Mouse (Mus musculus) stomach, postnatal 0 days (tissue): ENCODE data around the gene Yjefn3. TPM values are rescaled to one million over a fixed set of nuclear protein-coding genes. Genes with fewer than 3 reads are reported as not detected.

ENCODE experiments used
- ATAC-seq: fragments of 200-750 bp; cut with Nextera tagmentation; 2 replicates; pipeline ENCODE4 v1.8.0; 2017; ENCODE audit not compliant: low FRiP score, low TSS enrichment
- DNase-seq: peaks from one replicate; pipeline ENCODE4 v3.0.0-alpha.2; 2016; ENCODE audit warnings: low spot score
- H3K27ac ChIP-seq: fragments of 300-500 bp; sonication (generic); replicated peaks from 2 replicates; pipeline ENCODE4 v1.5.1; 2014; ENCODE audit warnings: mild to moderate bottlenecking, control low read depth
- H3K27me3 ChIP-seq: fragments of 300-500 bp; sonication (generic); 2 replicates; pipeline ENCODE4 v1.6.1; 2014; ENCODE audit warnings: low read length; ENCODE audit not compliant: control insufficient read depth, insufficient read depth
- H3K36me3 ChIP-seq: fragments of 300-500 bp; sonication (generic); 2 replicates; pipeline ENCODE4 v1.6.1; 2014; ENCODE audit warnings: low read length, mixed read lengths; ENCODE audit not compliant: control insufficient read depth, insufficient read depth
- H3K4me1 ChIP-seq: fragments of 300-500 bp; sonication (generic); replicated peaks from 2 replicates; pipeline ENCODE4 v1.6.1; 2014; ENCODE audit warnings: antibody characterized with exemption; ENCODE audit not compliant: control insufficient read depth, insufficient read depth
- H3K4me2 ChIP-seq: fragments of 300-500 bp; sonication (generic); replicated peaks from 2 replicates; pipeline ENCODE4 v1.6.1; 2014; ENCODE audit warnings: low read depth, mild to moderate bottlenecking, control low read depth, moderate library complexity
- H3K4me3 ChIP-seq: fragments of 300-500 bp; sonication (generic); 2 replicates; pipeline ENCODE4 v1.5.1; 2014; ENCODE audit warnings: low read depth, low read length, control low read depth
- H3K9ac ChIP-seq: fragments of 300-500 bp; sonication (generic); 2 replicates; pipeline ENCODE4 v1.6.1; 2014; ENCODE audit warnings: mild to moderate bottlenecking, low read length, control low read depth, mixed read lengths
- H3K9me3 ChIP-seq: fragments of 300-500 bp; sonication (generic); 2 replicates; pipeline ENCODE4 v1.6.1; 2016; ENCODE audit warnings: low read length; ENCODE audit not compliant: control insufficient read depth
- CTCF ChIP-seq: IDR thresholded peaks from 2 replicates; pipeline ENCODE4 v1.5.1; 2016; ENCODE audit warnings: antibody characterized with exemption, low read depth, mild to moderate bottlenecking, moderate library complexity
- EP300 ChIP-seq: optimal IDR thresholded peaks from 2 replicates; pipeline ENCODE3; 2016; ENCODE audit warnings: antibody characterized with exemption
- WGBS: fragments of 180-500 bp; shearing (Covaris S2); extraction: QIAGEN DNeasy Blood & Tissue Kit; methylation state at CpG from one replicate; pipeline ENCODE4 v1.1.7; 2014; 5-methylcytosine and 5-hydroxymethylcytosine counted together
- polyA plus RNA-seq: library from polyadenylated mRNA; unstranded; fragments of >200 nt; fragmentation: Nextera tagmentation; extraction: Ambion mirVana; gene quantifications from 2 replicates; pipeline ENCODE4 v1.2.1, GENCODE M21; 2015

Gene Yjefn3
- polyA plus RNA-seq, 1 experiment from 2014 or later: 1.6 TPM

DNA sequence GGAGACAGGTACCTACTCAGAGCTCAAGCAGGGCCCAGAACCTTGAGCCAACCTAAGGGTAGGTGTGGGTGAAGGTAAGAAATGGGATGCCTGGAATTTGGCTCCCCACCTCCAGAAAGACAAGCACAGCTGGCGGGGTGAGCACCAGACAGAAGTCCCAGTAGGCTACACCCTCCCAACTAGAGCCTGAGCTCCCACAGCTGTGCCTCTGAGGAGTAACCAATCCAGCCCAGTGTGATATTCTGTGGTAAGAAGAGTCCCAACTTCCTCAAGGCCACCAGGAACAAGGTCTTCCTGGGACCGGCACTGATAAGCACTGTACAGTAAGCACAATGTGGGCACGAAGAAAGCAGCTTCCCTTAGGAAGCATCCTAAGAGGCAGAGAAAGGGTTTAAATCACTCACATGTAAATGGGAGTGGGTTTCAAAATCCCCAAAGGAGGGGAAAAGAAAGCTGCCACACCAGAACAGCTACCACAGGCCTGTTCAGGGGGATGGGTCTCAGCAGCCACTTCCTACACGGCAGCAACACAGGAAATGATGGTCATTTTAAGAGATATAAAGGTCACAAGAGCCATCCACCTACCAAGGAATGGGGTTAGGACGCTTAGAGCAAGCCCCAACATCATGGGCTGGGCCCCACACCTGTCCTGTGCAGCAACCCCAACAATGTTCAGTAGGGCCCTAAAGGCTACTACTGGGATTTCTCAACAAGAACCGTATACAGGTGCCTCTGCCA is 35.9 kb upstream of the Yjefn3 start:
- H3K27ac ChIP-seq: peak overlapping the region; percentile 35
- DNase-seq (no peak), ATAC-seq (no peak)
- H3K4me3 ChIP-seq: no peak overlapping the region
- TF ChIP-seq CTCF (no peak), EP300 (no peak)
- H3K36me3 ChIP-seq: 0 out of 2 replicates have a peak, but pooled peaks cover 3% of the 10 kb centered on the region
- H3K9ac ChIP-seq: no peak overlapping the region
- H3K9me3 ChIP-seq: no peaks in the 10 kb centered on the region
- no peaks in the 10 kb centered on the region for H3K27me3 ChIP-seq
- 69% methylated on average over 6 of the region's 6 CpGs for WGBS
- H3K4me1 ChIP-seq: 0 out of 2 replicates have a peak, but pooled peaks cover 2% of the 10 kb centered on the region
- no peak overlapping the region for H3K4me2 ChIP-seq

DNA sequence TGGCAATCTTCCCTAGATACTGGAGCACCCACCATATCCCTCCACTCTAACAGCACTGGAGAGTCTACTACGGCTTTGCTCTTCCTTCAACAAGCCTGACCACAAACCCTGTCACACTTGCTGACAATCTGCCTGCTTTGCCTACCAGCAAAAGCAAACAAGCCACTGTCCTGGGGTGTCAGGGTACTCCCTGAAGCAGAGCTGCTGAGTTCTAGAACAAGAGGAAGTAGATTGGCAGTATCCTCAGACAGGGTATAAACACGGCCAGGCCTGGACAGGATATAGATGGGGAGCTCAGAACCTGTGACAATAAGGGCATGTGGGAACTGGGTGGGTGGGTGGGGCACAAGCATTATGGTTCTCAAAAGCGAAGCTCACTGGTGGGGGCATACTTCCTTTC is 35.0 kb upstream of the Yjefn3 start:
- no peak overlapping the region for H3K9ac ChIP-seq
- TF ChIP-seq EP300 (no peak), CTCF (no peak)
- no peaks in the 10 kb centered on the region for H3K36me3 ChIP-seq
- no peak overlapping the region for H3K27ac ChIP-seq
- WGBS: 68% methylated on average over 3 of the region's 3 CpGs
- no peaks in the 10 kb centered on the region for H3K9me3 ChIP-seq
- no peak for ATAC-seq
- no peaks in the 10 kb centered on the region for H3K27me3 ChIP-seq
- H3K4me1 ChIP-seq: 0 out of 2 replicates have a peak, but pooled peaks cover 2% of the 10 kb centered on the region
- no peak overlapping the region for H3K4me2 ChIP-seq
- DNase-seq: no peak
- H3K4me3 ChIP-seq: no peak overlapping the region

DNA sequence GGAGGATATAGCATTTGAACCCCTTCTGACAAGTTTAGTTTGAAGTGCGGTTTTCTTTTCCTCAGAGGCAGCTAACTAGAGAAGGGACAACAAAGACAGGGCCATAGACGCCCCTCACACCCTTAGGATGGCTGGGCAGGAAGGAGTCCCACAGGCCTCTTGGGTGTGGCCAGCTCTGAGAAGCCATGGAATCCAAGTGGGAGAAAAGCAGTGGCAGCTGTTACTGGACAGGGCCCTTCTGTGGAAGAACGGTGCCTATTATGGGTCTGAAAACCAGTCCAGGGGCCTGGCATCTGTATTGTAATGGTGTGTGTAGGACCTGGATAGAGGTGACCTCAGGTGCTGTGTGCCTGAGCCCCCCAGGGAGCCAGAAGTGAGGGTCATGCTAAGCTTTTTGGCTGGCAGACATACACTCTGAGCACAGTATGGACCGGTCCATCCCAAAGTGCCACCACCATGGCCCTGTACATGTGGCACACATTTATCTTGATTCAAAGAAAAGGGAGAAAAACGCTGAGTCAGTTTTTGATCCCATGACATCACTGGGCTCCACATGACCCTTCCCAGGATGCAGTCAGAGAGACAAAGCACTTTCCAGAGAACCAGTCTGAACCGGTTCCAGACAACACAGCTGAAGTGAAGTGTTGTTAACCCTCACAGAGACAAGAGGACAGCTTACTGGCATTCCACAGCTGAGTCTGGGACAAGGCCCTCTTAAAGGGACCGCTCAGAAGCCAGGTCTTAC is 33.7 kb upstream of the Yjefn3 start:
- Histone ChIP-seq H3K9me3 (no peaks in the 10 kb centered on the region), H3K27ac (peak overlapping the region; percentile 63), H3K4me3 (no peak overlapping the region), H3K4me1 (0 out of 2 replicates have a peak, but pooled peaks cover 2% of the 10 kb centered on the region), H3K4me2 (no peak overlapping the region), H3K36me3 (no peaks in the 10 kb centered on the region), H3K9ac (0 out of 2 replicates have a peak overlapping the region, but pooled peaks have one; percentile 9), H3K27me3 (no peaks in the 10 kb centered on the region)
- ATAC-seq (peak; percentile 86), DNase-seq (peak; percentile 50)
- TF ChIP-seq CTCF (no peak), EP300 (no peak)
- WGBS: 44% methylated on average over 7 of the region's 7 CpGs

DNA sequence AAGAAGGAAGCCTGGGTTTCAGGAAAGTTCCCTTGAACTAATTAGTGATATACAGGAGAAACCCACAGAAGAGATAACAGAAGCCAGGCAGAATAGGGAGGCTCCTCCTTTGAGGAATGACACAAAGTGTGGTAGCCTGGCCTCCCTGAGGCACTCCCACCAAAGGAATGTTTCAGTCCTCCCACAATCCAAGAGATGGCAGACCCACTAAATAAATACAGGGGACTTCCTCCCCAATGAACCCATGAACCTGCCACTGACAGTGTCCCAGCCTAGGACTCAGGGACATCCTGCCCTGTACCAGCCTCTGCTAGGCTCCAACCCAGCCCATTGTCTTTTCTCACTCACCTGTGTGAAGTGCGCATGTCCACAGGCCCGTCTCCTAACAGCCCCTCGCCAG is 32.9 kb upstream of the Yjefn3 start:
- H3K27ac ChIP-seq: peak overlapping the region; percentile 63
- H3K4me2 ChIP-seq: no peak overlapping the region
- peak; percentile 50 for ATAC-seq
- no peak overlapping the region for H3K9ac ChIP-seq
- H3K4me1 ChIP-seq: 0 out of 2 replicates have a peak, but pooled peaks cover 2% of the 10 kb centered on the region
- no peaks in the 10 kb centered on the region for H3K36me3 ChIP-seq
- no peaks in the 10 kb centered on the region for H3K27me3 ChIP-seq
- WGBS: 78% methylated on average over 3 of the region's 3 CpGs
- no peak overlapping the region for H3K4me3 ChIP-seq
- H3K9me3 ChIP-seq: no peaks in the 10 kb centered on the region
- DNase-seq: no peak
- no peak for TF ChIP-seq CTCF

DNA sequence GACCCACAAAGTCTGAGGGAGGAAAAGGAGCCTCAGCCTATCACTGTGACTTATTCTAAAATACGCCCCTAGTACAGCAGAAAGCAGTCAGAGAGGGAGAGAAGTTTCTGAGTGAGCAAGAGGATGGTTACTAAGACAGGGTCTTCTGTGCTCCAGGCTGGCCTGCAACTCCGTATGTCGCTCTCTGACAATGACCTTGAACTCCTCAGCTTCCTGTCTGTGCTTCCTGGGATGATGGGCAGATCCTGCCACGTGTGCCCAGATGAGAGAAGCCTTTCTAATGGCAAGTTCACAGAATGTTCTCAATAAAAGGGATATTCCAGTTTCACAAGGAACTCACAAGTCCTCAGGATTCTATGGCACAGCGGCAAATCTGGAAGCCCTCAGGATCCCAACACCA is 32.1 kb upstream of the Yjefn3 start:
- H3K27me3 ChIP-seq: no peaks in the 10 kb centered on the region

More for the DNA sequence above, 32.1 kb upstream of the Yjefn3 start:
- ATAC-seq: no peak
- no peak overlapping the region for H3K27ac ChIP-seq
- H3K4me3 ChIP-seq: no peak overlapping the region
- H3K36me3 ChIP-seq: no peaks in the 10 kb centered on the region
- H3K9me3 ChIP-seq: no peaks in the 10 kb centered on the region
- 78% methylated on average over 5 of the region's 5 CpGs for WGBS
- DNase-seq: no peak
- TF ChIP-seq CTCF (no peak), EP300 (no peak)
- H3K9ac ChIP-seq: no peak overlapping the region
- no peak overlapping the region for H3K4me2 ChIP-seq
- 0 out of 2 replicates have a peak, but pooled peaks cover 2% of the 10 kb centered on the region for H3K4me1 ChIP-seq
